Mouse (Mus musculus) heart, postnatal 4 days (tissue): ENCODE data around the gene Satb1. TPM values are rescaled to one million over a fixed set of nuclear protein-coding genes. Genes with fewer than 3 reads are reported as not detected.

Experiments
- DNase-seq: peaks from one replicate; pipeline ENCODE4 v3.0.0; 2021
- total RNA-seq, 2 experiments: library from RNA; stranded (reverse); gene quantifications; 2 replicates each; pipeline ENCODE4 v1.2.3; 2021

The Satb1 gene
- 10 to 100 TPM; 24.4 to 25.3 TPM for total RNA-seq

DNA sequence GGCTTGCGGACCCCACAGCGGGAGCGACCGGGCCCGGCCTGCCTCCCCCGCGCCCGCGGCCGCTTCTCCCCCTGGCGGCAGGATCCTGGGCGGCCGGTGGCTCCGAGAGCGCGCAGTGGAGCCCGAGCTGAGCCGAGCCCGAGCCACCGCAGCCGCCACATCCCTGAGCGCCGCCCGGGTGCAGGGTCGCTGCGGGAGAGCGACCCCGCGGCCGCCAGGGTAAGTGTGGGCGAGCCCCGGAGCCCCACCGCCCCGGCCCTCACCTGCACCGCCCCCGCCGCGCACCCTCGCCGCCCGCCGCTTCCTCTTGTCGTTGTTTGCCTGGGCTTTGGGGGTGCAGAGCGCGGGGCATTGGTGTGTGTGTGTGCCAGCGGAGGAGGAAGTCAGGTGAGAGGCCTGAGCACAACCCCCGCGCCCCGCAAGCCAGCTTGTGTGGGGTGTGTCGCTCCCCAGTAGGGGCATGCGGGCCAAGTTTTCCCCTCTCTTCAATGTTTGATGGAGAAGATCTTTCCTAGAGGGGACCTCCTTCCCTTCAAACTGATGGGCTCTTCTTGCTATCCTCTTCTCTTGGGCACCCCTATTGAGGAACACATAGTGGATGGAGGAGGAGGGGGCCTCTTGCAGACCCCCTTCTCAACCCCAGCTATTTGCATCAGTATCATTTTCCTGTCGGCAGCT lies at the start of gene Satb1:
Gene Satb1, minus strand, starts transcription at position 391 of the 678 bp plus-strand sequence.
- peak; percentile 75 for DNase-seq

- no peak for DNase-seq
Observed at GRCm38 (mm10) chr17:51882566-51882965, 49.5 kb upstream of the Satb1 start.

DNA sequence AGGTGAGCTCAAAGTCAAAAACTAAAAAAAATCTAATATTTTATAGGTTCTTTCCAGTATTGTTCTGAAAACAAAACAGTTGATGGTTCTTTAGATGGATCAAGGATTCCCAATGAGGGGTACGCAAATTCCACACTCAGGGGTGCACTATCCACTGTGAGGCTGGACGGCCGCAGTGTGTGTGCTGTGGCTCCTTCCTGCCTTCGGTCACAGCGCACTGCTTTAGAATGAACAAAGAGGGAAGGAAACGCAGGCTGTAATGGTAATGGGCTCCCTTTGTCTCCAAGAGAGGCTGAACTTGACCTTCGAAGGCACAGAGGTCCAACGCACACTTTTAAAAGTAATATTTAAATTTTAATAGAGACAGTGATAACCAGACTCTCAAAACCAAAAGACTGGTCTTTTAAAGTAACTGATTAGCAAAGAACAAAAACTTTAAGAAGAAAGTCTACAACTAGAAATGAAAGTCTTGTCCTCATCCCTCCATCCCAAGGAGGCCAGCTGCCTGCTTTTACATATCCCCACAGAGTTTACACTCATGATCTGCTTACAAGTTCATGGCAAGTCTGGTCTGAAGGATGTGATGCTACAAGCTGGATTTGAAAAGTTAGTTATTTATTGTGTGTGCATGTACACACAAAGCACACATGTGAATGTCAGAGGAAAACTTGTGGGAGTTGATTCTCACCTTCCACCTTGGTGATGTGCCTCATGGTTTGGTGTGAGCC lies 48.0 kb upstream of the Satb1 start:
- no peak for DNase-seq

- DNase-seq: no peak
Observed at GRCm38 (mm10) chr17:51880221-51880620, 47.1 kb upstream of the Satb1 start.

GRCm38 (mm10) chr17:51879736-51880135 lies 46.6 kb upstream of the Satb1 start:
- no peak for DNase-seq

DNA sequence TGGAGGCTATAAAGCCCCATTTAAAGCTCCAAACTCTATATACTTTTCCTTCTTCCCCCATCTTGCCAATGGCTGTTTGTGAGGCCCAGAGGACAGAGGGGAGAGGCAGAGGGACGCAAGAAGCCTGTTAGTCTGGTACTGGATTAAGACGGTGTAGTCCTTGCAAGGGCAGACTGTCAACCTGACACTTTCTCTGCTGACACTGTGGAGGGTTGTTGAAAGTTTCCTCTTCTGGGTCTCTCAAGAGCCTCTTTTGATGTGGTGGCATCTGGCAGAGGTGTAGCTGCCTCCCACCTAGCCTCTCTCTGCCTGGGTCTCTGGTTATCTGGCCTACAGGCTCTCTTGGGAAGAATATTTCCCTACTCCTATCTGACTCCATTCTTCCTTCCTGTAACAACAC lies 46.1 kb upstream of the Satb1 start:
- DNase-seq: no peak

- DNase-seq: no peak
Observed at GRCm38 (mm10) chr17:51876471-51876870, 43.4 kb upstream of the Satb1 start.

DNA sequence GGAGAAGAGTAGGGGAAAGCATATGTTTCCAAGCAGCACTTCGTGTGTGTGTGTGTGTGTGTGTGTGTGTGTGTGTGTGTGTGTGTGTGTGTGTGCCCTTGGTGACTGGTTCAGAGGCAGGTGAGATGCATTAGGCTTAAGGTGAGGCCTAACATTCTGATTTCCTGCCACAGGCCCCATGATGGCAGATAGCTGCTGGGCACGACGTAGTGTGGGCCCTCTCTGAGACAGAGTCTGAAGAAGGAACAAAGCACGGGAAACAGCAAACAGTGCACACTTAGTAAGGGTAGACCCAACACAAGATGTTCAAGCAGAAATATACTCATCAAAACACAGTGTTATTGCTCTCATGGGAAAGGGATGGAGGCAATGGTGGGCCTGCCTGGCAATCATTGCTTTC lies 24.5 kb upstream of the Satb1 start:
- no peak for DNase-seq

DNA sequence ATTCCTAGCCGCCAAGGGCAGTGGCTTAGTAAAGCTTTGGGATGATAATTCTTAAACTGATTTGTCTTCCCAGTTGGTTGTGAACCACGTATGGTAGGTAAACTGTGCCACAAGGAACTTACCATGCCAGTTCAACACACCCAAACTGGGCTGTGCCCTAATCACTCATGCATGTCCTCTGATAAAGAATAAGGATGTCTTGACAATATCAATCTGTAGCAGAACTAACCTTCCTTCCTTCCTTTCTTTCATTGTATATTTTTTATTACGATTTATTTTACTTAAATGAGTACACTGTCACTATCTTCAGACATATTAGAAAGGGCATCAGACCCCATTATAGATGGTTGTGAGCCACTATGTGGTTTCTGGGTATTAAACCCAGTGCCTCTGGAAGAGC lies 23.2 kb upstream of the Satb1 start:
- DNase-seq: no peak

- no peak for DNase-seq
Observed at GRCm38 (mm10) chr17:51855261-51855660, 22.2 kb upstream of the Satb1 start.

DNA sequence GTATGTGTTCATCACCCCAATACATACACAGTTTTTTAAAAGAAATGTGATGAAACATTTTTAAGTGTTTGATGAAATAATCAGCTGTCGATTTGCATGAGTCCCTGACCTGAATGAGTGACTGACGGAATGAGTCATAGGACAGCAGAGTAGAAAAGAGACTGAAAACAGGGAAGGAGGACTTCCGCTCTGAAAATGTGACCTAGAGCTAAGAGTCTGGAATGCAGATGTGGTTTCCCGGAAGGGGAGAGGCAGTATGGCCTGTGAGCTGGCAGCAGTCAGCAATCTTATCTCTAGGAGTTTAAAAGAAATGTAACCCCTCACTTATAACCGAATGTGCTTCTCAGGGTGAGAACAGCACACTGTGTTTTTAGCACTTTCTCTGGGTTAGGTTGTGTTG lies 20.9 kb upstream of the Satb1 start:
- DNase-seq: no peak

DNA sequence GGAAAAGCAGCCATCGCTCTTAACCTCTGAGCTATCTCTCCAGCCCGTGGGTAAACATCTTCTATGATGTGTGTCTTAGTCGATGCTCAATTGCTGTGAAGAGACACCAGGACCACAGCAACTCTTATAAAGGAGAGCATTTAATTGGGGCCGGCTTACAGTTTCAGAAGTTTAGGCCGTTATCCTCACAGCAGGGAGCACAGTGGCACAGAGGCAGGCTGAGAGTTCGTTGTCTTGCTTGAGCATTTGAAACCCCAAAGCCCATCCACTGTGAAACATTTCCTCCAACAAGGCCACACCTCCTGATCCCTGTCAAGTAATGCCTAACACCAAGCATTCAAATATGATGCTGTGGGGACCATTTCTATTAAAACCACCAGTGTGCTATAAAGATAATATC lies 7.5 kb upstream of the Satb1 start:
- no peak for DNase-seq

DNA sequence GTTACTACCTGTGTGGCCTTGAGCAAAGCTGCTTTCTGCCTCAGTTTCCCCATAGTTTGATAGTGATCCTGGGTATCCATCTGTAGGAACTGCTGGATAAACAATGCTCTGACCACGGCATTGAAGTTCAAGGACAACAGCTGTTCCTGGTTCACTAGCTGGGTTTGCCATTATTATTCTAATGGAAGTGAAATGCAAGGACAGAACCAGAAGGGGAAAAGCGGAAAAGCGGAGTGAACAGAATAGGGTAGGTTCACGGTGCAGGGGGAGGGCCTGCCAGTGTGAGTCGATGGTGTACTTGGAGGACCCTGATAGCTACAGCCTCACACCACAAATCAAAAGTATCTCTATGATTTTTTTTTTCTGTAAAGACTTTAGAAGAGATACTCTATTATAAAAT lies 6.4 kb upstream of the Satb1 start:
- DNase-seq: no peak

DNA sequence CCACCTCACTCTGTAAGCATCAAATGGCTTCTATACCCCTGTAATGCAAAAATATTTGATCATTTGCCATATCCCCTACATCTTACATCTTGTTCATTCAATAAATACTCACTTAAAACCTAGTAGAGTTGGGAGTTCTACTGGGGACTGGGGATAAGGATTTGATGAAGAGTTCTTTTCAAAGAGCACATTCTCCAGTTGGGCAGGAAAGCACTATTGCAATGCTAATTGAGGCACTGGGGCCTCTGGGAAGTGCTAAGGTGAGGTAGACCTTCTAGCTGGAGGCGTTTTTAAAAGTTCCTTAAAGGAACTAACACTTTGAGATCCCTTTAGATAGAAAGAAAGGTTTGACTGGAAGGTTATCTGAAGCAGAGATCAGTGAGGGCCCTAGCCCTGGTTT lies 3.8 kb upstream of the Satb1 start:
- DNase-seq: no peak

DNA sequence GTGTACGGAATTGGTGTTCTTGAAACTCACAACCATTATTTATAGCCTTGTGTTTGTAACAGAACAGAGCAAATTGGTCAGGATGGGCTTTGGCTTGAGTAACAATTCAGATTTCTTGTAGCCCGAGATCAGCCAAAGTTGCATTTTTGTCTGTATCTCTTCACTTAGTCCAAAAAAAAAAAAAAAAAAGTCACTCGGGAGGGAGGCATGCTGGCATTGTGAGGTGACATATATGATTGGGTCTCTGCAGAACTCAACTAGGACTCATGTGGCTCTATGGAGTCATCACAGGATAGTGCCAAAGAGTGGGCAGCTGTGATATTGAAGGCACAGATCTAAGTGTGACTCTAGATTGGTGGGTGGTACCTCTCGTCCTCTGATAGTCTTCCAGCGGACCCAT lies 3.2 kb upstream of the Satb1 start:
- DNase-seq: no peak

- DNase-seq: no peak
Observed at GRCm38 (mm10) chr17:51833578-51834361, 680 bp upstream of the Satb1 start.

DNA sequence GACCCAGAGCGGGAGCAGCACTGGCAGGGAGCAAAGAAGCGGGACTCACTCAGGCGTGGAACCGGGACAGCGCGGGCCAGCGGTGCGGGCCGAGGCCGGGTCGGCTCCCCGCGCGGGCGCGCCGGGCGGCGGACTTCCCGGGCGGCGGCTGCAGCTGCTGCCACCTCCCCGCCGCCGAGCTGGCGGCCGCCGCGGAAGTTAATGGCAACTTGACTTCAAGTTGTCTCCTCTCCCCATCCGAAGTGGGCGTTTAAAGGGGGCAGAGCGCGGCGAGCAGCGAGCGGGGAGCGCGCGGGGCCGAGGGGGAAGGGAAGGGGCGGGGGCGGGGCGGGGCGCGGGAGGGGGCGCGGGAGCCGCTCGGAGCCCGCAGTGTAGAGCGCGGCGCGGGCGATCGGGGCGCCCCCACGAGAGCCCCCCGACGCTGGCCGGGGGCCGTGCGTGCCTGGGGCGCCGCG lies 642 bp downstream of the Satb1 start:
- peak; percentile 30 for DNase-seq

GRCm38 (mm10) chr17:51831702-51832420 lies 1.2 kb downstream of the Satb1 start:
- DNase-seq: peak; percentile 13

DNA sequence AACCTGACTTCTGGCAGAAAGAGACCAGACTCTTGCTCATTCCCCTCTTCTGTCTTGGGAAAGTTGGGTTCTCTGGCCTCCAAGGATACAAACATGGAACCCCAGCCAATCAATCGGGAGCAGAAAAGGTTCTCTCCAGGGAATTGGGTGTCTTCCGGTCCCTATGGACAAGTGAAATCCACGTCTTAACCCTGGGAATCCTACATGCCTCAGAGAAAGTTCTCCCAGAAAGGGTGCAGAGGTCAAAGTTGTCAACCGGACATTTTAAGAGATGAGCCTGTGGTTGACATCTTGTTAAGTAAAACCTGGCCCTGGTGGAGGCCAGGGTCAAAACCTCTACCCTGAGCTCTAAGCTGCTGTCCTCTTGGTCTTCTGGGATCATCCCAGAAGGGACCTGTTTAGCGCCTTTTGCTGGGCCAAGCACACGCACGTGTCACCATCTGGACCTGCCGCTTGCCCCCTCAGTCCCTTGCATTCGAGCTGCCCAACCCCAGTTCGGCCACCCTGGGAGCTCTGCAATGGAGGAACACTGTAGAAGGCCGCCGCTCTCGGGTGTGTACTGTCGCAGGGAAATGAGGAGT lies 1.9 kb downstream of the Satb1 start:
- DNase-seq: no peak

DNA sequence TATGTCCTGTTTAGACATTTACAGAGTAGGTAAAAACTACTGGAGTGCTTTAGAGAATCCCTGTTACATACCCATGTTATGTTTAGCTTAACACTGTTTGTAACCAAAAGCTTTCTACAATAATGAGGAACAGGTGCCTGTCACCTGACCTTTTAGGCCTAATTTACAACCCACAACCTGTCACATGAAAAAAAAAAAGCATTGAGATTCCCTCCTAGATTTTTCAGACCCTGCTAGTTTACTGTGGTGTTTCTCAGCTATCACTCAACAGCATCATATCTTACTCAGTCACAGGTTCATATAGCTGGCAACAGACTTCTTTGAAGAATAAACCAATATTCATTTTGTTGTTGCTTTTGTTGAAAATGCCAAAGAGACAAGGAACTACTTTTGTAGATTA lies 3.7 kb downstream of the Satb1 start:
- no peak for DNase-seq

DNA sequence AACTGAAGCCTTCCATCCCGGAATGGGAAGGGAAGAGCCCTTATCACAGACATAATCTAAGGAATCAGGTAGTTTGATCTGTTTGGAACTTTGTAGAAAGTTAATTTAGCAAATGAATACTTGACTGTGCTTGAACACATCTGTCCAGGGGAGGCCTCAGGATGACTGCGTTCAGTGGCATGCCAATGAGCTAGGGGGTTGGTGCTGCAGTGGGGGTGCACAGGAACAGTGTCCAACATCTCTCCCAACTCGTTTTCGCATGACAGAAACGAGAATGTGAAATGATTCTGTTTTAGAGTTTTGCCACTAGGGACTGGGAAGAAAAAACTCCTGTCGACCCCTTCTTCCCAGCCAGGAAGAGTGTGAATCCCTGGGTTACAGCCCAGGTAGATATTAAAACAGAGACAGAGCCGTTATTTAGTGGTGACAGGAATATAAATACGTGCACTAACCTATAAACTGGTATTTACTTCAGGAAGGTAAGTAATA lies 5.1 kb downstream of the Satb1 start:
- DNase-seq: no peak

DNA sequence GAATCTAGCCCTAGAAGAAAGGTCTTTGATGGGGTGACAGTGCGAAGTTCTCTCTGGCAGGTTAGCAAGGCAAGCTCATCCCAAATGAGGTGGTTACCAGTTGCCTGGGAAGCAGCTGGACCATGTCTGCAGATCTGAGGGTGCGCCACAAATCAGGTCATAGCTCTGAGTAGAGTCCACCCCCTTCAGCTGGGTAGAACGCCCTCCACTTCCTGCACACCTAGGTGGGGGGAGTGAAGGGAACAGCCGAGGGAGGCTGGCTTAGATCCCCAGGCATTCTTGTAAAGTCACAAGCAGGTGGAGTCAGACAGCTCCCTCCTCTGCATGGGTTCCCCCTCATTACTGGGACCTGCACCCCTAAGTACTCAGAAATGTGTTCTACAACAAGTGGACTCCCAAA lies 6.6 kb downstream of the Satb1 start:
- no peak for DNase-seq
